ENCODE assay signal across 18 mouse cellular contexts in the genomic region with DNA sequence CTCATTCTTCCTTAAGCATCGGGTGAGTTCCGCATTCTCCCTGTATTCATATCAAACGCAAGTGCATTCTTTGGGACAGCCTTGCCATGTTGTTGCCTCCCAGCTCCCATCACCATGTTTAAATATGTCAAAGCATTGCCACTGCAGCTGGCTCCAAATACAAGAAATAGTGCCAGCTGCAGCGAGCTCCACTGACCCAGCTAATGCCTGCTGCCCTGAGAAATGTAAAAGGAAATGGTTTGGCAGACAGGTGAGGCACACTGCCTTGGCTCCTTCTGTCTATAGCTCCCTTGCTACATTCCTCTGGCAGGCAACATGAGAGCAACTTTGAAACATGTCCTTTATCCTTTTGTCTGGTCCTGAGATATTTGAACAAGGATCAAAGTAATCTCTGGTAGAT.
"Had no signal": no experiment of that assay in that cellular context is flagged by ENCODE, and none has a peak within 500 bp of the region (broad histone marks: within the 10 kb centered on the region; RNA-seq: fewer than 3 reads in every experiment).

No protein-coding gene starts in this region.

- H3K4me3 ChIP-seq: kidney, embryonic 15.5 days; left cerebral cortex, adult 2 months; liver, embryonic 13.5 days; midbrain, embryonic 15.5 days; myocyte; neural tube, embryonic 13.5 days; stomach, embryonic 15.5 days had no signal

- H3K4me1 ChIP-seq: kidney, embryonic 15.5 days; liver, embryonic 13.5 days; midbrain, embryonic 15.5 days; neural tube, embryonic 13.5 days; stomach, embryonic 15.5 days had no signal

- H3K36me3 ChIP-seq: kidney, embryonic 15.5 days; liver, embryonic 13.5 days; midbrain, embryonic 15.5 days; neural tube, embryonic 13.5 days; stomach, embryonic 15.5 days had no signal

- H3K9me3 ChIP-seq: kidney, embryonic 15.5 days; liver, embryonic 13.5 days; midbrain, embryonic 15.5 days; neural tube, embryonic 13.5 days; stomach, embryonic 15.5 days had no signal

- DNase-seq: kidney, postnatal 10 days; kidney, postnatal 36 days; layer of hippocampus, postnatal 36 days; liver, embryonic 13.5 days; lung, adult 2 months; lung, postnatal 14 days; lung, postnatal 4 days; retina, postnatal 1 day; right cerebral cortex, postnatal 25 days; spleen, adult 18-20 months; thymus, postnatal 25 days had no signal

- H3K9ac ChIP-seq: kidney, embryonic 15.5 days; liver, embryonic 13.5 days; midbrain, embryonic 15.5 days; neural tube, embryonic 13.5 days; stomach, embryonic 15.5 days had no signal

- H3K4me2 ChIP-seq: kidney, embryonic 15.5 days; liver, embryonic 13.5 days; midbrain, embryonic 11.5 days; midbrain, embryonic 15.5 days; neural tube, embryonic 13.5 days; stomach, embryonic 15.5 days had no signal

- H3K27me3 ChIP-seq: kidney, embryonic 15.5 days; liver, embryonic 13.5 days; midbrain, embryonic 15.5 days; neural tube, embryonic 13.5 days; stomach, embryonic 15.5 days had no signal

- H3K27ac ChIP-seq: kidney, embryonic 15.5 days; left cerebral cortex, adult 2 months; liver, embryonic 13.5 days; midbrain, embryonic 15.5 days; neural tube, embryonic 13.5 days; stomach, embryonic 15.5 days had no signal
